Mouse (Mus musculus) hindbrain, embryonic 13.5 days (tissue): ENCODE measurements at regions not wholly inside any gene's neighbourhood (a gene's known extent, or its start where the extent isn't known, plus 50 kb on each side); places are given as distances from the start of the nearest gene placed in this dataset.
"Not testable (repeated sequence)": the region's sequence is repeated elsewhere in the genome, so short reads cannot be mapped to it uniquely, and the experiment has no call there.

ENCODE experiments used
- ATAC-seq: fragments of 200-750 bp; cut with Nextera tagmentation; 2 replicates; pipeline ENCODE4 v1.8.0; 2017; ENCODE audit warnings: moderate TSS enrichment; ENCODE audit not compliant: low FRiP score
- H3K27ac ChIP-seq: fragments of 300-500 bp; sonication (generic); 2 replicates; pipeline ENCODE4 v1.5.1; 2015; ENCODE audit warnings: inconsistent platforms, mild to moderate bottlenecking, moderate library complexity
- H3K27me3 ChIP-seq: fragments of 300-500 bp; sonication (generic); 2 replicates; pipeline ENCODE4 v1.6.1; 2015; ENCODE audit warnings: mild to moderate bottlenecking, inconsistent platforms
- H3K36me3 ChIP-seq: fragments of 300-500 bp; sonication (generic); 2 replicates; pipeline ENCODE4 v1.6.1; 2015; ENCODE audit warnings: mild to moderate bottlenecking, inconsistent platforms
- H3K4me1 ChIP-seq: fragments of 300-500 bp; sonication (generic); replicated peaks from 2 replicates; pipeline ENCODE4 v1.6.1; 2015; ENCODE audit warnings: inconsistent platforms
- H3K4me2 ChIP-seq: fragments of 300-500 bp; sonication (generic); 2 replicates; pipeline ENCODE4 v1.6.1; 2015; ENCODE audit warnings: inconsistent platforms, mild to moderate bottlenecking, moderate library complexity
- H3K4me3 ChIP-seq: fragments of 300-500 bp; sonication (generic); 2 replicates; pipeline ENCODE4 v1.5.1; 2015; ENCODE audit warnings: mild to moderate bottlenecking, inconsistent platforms
- H3K9ac ChIP-seq: fragments of 300-500 bp; sonication (generic); 2 replicates; pipeline ENCODE4 v1.6.1; 2015; ENCODE audit warnings: mild to moderate bottlenecking, inconsistent platforms
- H3K9me3 ChIP-seq: fragments of 300-500 bp; sonication (generic); 2 replicates; pipeline ENCODE4 v1.6.1; 2016; ENCODE audit warnings: inconsistent platforms
- WGBS: fragments of 180-500 bp; shearing (Covaris S2); methylation state at CpG from one replicate; pipeline ENCODE4 v1.1.7; 2015; 5-methylcytosine and 5-hydroxymethylcytosine counted together

DNA sequence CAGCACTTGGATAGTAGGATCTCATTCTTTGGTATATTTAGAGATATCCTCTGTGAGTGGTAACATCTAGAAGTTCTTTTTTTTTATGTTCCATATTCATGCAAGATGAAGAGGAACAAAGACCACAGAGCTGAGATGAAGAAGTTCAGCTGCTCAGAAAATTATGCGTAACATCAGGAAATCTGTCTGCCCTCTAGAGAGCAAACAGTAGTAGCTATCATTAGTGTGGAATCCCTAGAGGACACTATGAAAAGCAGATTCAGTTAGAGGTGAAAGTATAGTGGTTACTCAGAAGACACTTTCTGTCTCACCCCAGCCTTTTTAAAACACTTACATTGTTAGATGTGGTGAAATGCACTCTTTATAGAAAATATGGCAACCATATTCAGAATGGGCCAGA is 1214.9 kb upstream of the Tacstd2 start:
- no peak overlapping the region for H3K4me3 ChIP-seq
- H3K4me1 ChIP-seq: no peaks in the 10 kb centered on the region
- H3K27ac ChIP-seq: no peak overlapping the region
- no peaks in the 10 kb centered on the region for H3K9me3 ChIP-seq
- H3K27me3 ChIP-seq: no peaks in the 10 kb centered on the region
- no peak overlapping the region for H3K4me2 ChIP-seq
- H3K36me3 ChIP-seq: no peaks in the 10 kb centered on the region
- WGBS: 97% methylated on average over 1 of the region's 1 CpGs
- H3K9ac ChIP-seq: no peak overlapping the region
- ATAC-seq: no peak

DNA sequence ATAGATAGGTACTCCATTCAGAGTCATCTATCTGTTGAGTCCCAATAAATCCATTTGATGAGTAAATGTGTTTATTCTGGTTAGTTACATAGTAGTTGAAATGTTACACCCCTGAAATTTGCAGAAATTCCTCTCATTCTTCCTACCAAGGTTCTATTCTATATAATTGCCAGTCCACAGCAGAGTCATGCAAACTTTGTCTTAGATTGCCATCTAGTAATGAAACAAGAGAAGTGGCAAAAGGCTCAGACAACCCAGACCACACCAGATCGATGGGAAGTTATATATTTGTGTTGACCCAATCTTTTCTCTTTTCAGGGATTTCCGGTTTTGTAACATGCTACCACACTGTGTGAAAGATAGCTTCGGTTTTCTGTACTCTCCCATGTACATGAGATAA is 1214.1 kb upstream of the Tacstd2 start:
- WGBS: 88% methylated on average over 3 of the region's 3 CpGs
- Histone ChIP-seq H3K36me3 (no peaks in the 10 kb centered on the region), H3K9ac (no peak overlapping the region), H3K27me3 (no peaks in the 10 kb centered on the region), H3K9me3 (no peaks in the 10 kb centered on the region), H3K4me1 (no peaks in the 10 kb centered on the region), H3K4me2 (no peak overlapping the region), H3K27ac (no peak overlapping the region), H3K4me3 (no peak overlapping the region)
- no peak for ATAC-seq

DNA sequence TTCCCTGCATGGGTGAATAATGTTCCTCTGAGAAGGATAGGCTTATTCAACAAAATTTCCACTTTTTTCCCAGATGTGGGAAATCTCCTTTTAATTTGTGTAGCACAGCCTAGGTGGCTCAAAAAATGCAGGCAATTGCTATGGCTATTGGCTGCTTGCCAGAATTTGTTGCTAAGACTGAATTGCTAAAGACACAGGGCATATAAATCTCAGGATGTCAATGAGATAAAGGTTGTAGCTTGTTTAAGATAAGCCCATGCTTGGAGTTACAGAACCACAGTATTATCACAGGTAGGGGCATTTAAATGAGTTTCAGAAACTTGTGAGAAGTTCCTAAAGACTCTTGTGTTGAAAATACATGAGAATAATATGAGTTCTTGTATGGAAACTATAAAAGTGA is 1203.0 kb upstream of the Tacstd2 start:
- H3K36me3 ChIP-seq: no peaks in the 10 kb centered on the region

DNA sequence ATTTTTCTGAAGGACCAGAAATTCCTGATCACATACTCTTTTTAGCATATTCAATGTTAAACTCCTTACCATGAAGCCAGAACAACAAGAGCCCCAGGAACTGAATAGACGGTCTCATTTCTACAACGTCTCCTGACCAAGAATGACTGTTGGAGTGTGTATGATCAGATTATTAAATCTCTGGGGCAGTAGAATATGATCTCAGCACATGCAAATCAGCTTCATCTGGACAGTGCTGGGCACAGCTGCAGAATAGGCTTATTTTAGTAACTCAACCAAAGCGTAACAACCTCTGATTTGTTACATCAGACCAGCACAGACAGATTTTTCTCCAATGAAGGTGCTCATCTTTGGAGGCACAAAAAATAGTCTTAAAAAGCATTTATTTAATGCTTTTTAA is 1201.1 kb upstream of the Tacstd2 start:
- H3K36me3 ChIP-seq: no peaks in the 10 kb centered on the region
- H3K9ac ChIP-seq: no peak overlapping the region
- no peaks in the 10 kb centered on the region for H3K9me3 ChIP-seq
- H3K27me3 ChIP-seq: no peaks in the 10 kb centered on the region
- no peak overlapping the region for H3K4me3 ChIP-seq
- H3K4me2 ChIP-seq: no peak overlapping the region
- H3K4me1 ChIP-seq: no peaks in the 10 kb centered on the region
- 83% methylated on average over 3 of the region's 3 CpGs for WGBS
- H3K27ac ChIP-seq: no peak overlapping the region
- no peak for ATAC-seq

More for the DNA sequence above, 1203.0 kb upstream of the Tacstd2 start:
- H3K27ac ChIP-seq: no peak overlapping the region
- no peak overlapping the region for H3K9ac ChIP-seq
- ATAC-seq: no peak
- no peak overlapping the region for H3K4me3 ChIP-seq
- H3K4me2 ChIP-seq: no peak overlapping the region
- H3K27me3 ChIP-seq: no peaks in the 10 kb centered on the region
- H3K4me1 ChIP-seq: no peaks in the 10 kb centered on the region
- H3K9me3 ChIP-seq: no peaks in the 10 kb centered on the region

DNA sequence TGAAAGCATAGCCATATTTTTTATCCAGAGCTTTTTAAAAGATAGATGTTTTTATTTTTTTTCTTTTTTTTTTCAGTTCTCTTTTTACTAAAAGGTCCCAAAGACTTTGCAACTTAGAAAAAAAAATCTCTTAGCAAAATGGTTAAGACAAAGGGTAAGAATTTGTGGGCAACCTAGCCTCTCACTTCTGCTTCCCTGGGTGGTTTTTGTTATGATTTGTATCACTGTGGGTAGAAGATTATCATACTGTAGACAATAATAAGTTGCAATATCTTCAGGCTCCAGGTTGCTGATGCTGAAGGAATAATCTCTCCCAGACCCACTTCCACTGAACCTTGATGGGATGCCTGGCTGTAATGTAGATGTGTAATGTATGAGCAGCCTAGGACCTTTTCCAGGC is 1200.5 kb upstream of the Tacstd2 start:
- H3K4me2 ChIP-seq: no peak overlapping the region

DNA sequence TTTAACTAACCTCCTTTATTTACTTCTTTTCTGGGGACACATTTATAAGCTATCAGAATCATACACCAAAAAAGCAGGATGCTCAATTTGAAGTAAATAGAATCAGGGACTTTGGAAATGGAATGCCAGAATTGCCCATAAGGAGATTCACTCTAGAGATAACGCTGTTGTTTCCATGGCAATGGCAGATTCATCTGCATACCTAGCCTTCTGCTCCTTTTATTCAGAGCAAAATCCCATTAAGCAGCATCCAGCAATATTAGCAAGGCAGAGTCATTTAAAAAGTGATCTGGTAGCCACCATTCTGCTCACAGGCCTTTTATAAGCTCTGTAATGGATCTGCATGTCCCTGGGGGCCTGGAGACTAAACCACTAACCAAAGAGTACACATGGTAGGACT is 1175.5 kb upstream of the Tacstd2 start:
- peak; percentile 54; the same call in 1 of the 2 replicates for ATAC-seq
- H3K9ac ChIP-seq, H3K4me2 ChIP-seq, H3K36me3 ChIP-seq, H3K27ac ChIP-seq, H3K4me1 ChIP-seq, H3K9me3 ChIP-seq, H3K27me3 ChIP-seq, H3K4me3 ChIP-seq: not testable (repeated sequence)
- 74% methylated on average over 1 of the region's 1 CpGs for WGBS

More for the DNA sequence above, 1200.5 kb upstream of the Tacstd2 start:
- Histone ChIP-seq H3K9me3 (no peaks in the 10 kb centered on the region), H3K36me3 (no peaks in the 10 kb centered on the region), H3K4me1 (no peaks in the 10 kb centered on the region), H3K27ac (no peak overlapping the region), H3K27me3 (no peaks in the 10 kb centered on the region), H3K4me3 (no peak overlapping the region), H3K9ac (no peak overlapping the region)
- no peak for ATAC-seq

DNA sequence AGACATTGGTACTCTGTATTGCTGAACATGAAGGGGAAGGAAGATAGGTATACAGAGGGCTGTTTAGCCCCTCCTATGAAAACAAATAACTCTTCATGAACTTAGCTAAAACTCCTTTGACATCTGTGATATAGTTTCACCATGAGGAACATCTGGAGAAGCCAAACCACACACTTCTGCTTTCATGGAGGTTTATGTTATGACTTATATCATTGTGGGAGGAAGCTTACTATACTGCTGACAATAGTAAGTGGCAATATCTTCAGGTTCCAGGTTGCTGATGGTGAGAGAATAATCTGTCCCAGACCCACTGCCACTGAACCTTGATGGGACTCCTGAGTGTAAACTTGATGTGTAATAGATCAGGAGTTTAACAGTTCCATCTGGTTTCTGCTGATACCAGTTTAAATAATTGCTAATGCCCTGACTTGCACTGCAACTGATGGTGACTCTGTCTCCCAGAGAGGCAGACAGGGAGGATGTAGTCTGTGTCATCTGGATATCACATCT is 1168.8 kb upstream of the Tacstd2 start:
- not testable (repeated sequence) for H3K4me2 ChIP-seq, H3K36me3 ChIP-seq, ATAC-seq, H3K9ac ChIP-seq, H3K27me3 ChIP-seq, H3K4me3 ChIP-seq, H3K4me1 ChIP-seq, H3K27ac ChIP-seq, H3K9me3 ChIP-seq

DNA sequence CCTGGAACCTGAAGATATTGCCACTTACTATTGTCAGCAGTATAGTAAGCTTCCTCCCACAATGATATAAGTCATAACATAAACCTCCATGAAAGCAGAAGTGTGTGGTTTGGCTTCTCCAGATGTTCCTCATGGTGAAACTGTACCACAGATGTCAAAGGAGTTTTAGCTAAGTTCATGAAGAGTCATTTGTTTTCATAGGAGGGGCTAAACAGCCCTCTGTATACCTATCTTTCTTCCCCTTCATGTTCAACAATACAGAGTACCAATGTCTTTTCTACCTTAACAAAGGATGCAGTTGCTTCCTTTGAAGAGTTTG is 1145.2 kb upstream of the Tacstd2 start:
- not testable (repeated sequence) for H3K9me3 ChIP-seq, H3K36me3 ChIP-seq, H3K4me1 ChIP-seq, H3K27ac ChIP-seq, H3K4me3 ChIP-seq, H3K27me3 ChIP-seq, H3K9ac ChIP-seq, H3K4me2 ChIP-seq, ATAC-seq

- no peak for ATAC-seq
- no peaks in the 10 kb centered on the region for H3K9me3 ChIP-seq
- no peaks in the 10 kb centered on the region for H3K27me3 ChIP-seq
- H3K4me1 ChIP-seq: no peaks in the 10 kb centered on the region
- H3K4me2 ChIP-seq: no peak overlapping the region
- 85% methylated on average over 3 of the region's 3 CpGs for WGBS
- no peak overlapping the region for H3K4me3 ChIP-seq
- H3K36me3 ChIP-seq: no peaks in the 10 kb centered on the region
- H3K27ac ChIP-seq: no peak overlapping the region
- no peak overlapping the region for H3K9ac ChIP-seq
Measured at GRCm38 (mm10) chr6:68680099-68680791, 1144.6 kb upstream of the Tacstd2 start.

GRCm38 (mm10) chr6:68668433-68668832 is 1132.8 kb upstream of the Tacstd2 start:
- ATAC-seq: peak; percentile 72
- not testable (repeated sequence) for H3K9ac ChIP-seq, H3K27ac ChIP-seq, H3K4me1 ChIP-seq, H3K4me3 ChIP-seq, H3K36me3 ChIP-seq, H3K9me3 ChIP-seq, H3K27me3 ChIP-seq
- H3K4me2 ChIP-seq: peak overlapping the region; percentile 37; the same call in 1 of the 2 replicates
- WGBS: 2% methylated on average over 10 of the region's 10 CpGs

DNA sequence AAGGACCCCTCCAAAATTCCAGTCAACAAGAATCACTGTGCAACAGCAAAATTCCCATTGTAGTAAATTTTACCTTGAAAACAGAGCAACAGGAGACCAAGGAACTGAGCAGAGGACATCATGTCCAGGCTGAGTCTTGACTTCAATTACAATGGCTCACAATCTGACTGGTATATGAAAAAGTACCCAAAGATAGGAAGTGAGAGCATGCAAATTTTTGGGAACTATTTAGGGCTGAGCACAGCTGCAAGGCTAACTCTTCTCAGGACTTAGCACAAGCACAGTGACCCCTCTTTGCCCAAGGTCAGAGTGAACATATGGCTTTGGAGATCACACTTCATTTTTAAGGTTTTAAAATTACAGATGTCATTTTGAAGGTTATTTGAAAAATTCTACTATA is 1096.7 kb upstream of the Tacstd2 start:
- not testable (repeated sequence) for H3K27me3 ChIP-seq, H3K9me3 ChIP-seq, H3K9ac ChIP-seq, H3K36me3 ChIP-seq, H3K27ac ChIP-seq, ATAC-seq, H3K4me3 ChIP-seq, H3K4me1 ChIP-seq, H3K4me2 ChIP-seq

DNA sequence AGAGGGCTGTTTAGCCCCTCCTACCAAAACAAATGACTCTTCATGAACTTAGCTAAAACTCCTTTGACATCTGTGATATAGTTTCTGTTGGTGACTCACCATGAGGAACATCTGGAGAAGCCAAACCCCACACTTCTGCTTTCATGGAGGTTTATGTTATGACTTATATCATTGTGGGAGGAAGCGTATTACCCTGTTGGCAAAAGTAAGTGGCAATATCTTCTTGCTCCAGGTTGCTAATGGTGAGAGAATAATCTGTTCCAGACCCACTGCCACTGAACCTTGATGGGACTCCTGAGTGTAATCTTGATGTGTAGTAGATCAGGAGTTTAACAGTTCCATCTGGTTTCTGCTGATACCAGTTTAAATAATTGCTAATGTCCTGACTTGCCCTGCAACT is 1096.2 kb upstream of the Tacstd2 start:
- no peak for ATAC-seq
- Histone ChIP-seq H3K4me1 (no peaks in the 10 kb centered on the region), H3K9me3 (no peaks in the 10 kb centered on the region), H3K36me3 (no peaks in the 10 kb centered on the region), H3K27me3 (no peaks in the 10 kb centered on the region), H3K4me3 (no peak overlapping the region), H3K9ac (no peak overlapping the region), H3K4me2 (no peak overlapping the region), H3K27ac (no peak overlapping the region)
- 63% methylated on average over 1 of the region's 1 CpGs for WGBS

GRCm38 (mm10) chr6:68606033-68606432 is 1070.4 kb upstream of the Tacstd2 start:
- no peak for ATAC-seq

More at GRCm38 (mm10) chr6:68606033-68606432, 1070.4 kb upstream of the Tacstd2 start:
- Histone ChIP-seq H3K4me1 (no peaks in the 10 kb centered on the region), H3K9me3 (no peaks in the 10 kb centered on the region), H3K36me3 (no peaks in the 10 kb centered on the region), H3K4me2 (no peak overlapping the region), H3K9ac (no peak overlapping the region), H3K4me3 (no peak overlapping the region), H3K27me3 (no peaks in the 10 kb centered on the region), H3K27ac (no peak overlapping the region)
- 75% methylated on average over 2 of the region's 2 CpGs for WGBS
